Mouse (Mus musculus) embryo, embryonic 10.5 days (tissue): ENCODE measurements around the gene Samhd1.

Experiments
- DNase-seq: peaks from one replicate; pipeline ENCODE4 v3.0.0-alpha.2; 2015; ENCODE audit warnings: low spot score

The Samhd1 gene

GRCm38 (mm10) chr2:157053124-157053523 lies 81.9 kb downstream of the Samhd1 start:
- no peak for DNase-seq

GRCm38 (mm10) chr2:157052448-157052847 lies 82.6 kb downstream of the Samhd1 start:
- DNase-seq: no peak

DNA sequence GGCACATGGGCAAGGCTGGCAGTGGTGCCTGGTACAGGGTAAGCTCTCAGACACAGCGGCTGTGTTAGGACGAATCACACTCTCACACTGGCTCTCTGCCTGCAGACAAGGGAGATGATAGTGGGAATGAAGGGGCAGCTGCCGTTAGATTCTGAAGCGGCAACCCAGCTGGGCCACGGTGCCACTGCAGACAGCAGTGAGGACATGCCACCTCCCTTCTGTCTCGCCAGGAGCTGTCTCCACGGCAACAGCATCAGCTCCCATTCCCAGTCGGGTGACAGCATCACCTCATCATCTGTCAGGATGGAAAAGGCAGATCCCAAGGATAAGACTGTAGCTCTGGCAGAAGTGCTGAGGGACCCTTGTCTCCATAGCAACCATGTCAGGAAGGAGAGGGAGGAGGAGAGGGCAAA lies 85.2 kb downstream of the Samhd1 start:
- no peak for DNase-seq

GRCm38 (mm10) chr2:157048395-157049181 lies 86.5 kb downstream of the Samhd1 start:
- DNase-seq: no peak
